Mouse (Mus musculus): ENCODE measurements around the gene Msmb. TPM values are rescaled to one million over a fixed set of nuclear protein-coding genes. Genes with fewer than 3 reads are reported as not detected.

Msmb gene
- polyA plus RNA-seq, 1 experiment from 2014 or later = not detected

- H3K27me3 ChIP-seq (ENCODE audit: control insufficient read depth, insufficient read depth, low read length) = no peaks in the 10 kb centered on the region
- WGBS = under 1% methylated on average over 33 of the region's 42 CpGs
- H3K27ac ChIP-seq (replicated peaks in 1 of 2; ENCODE audit: control insufficient read depth in 1 of 2, insufficient read depth in 1 of 2, low read depth in 2 of 2, low read length in 2 of 2) = peak overlapping the region; percentile 84 to 87
- peak overlapping the region; percentile 74 for H3K9ac ChIP-seq (ENCODE audit: low read length)
- H3K4me2 ChIP-seq (ENCODE audit: low read length) = peak overlapping the region; percentile 95
- H3K9me3 ChIP-seq (ENCODE audit: control insufficient read depth, low read length) = no peaks in the 10 kb centered on the region
- peaks cover 1% of the 10 kb centered on the region for H3K36me3 ChIP-seq (ENCODE audit: control insufficient read depth, insufficient read depth, low read length)
- H3K4me3 ChIP-seq (ENCODE audit: control insufficient read depth in 1 of 2, insufficient read depth in 1 of 2, low read depth in 1 of 2, low read length in 2 of 2) = peak overlapping the region; percentile 62 to 75
- peak; percentile 70; the same call in 1 of the 2 replicates for ATAC-seq (ENCODE audit: insufficient number of reproducible peaks, insufficient read depth, low FRiP score, low read depth)
- peaks cover 5 to 31% of the 10 kb centered on the region in 2 experiments for H3K4me1 ChIP-seq (ENCODE audit: control insufficient read depth in 2 of 2, insufficient read depth in 2 of 2, low read length in 2 of 2)
Observed at GRCm38 (mm10) chr14:32165278-32166061, 23.6 kb downstream of the Msmb start.

- Histone ChIP-seq H3K9ac (ENCODE audit: low read length) (peak overlapping the region; percentile 74), H3K4me1 (ENCODE audit: control insufficient read depth in 2 of 2, insufficient read depth in 2 of 2, low read length in 2 of 2) (peaks cover 3 to 25% of the 10 kb centered on the region in 2 experiments; a peak in 3 of 4 replicates), H3K9me3 (ENCODE audit: control insufficient read depth, low read length) (no peaks in the 10 kb centered on the region), H3K36me3 (ENCODE audit: control insufficient read depth, insufficient read depth, low read length) (peaks cover 7% of the 10 kb centered on the region), H3K4me2 (ENCODE audit: low read length) (peak overlapping the region; percentile 95), H3K4me3 (ENCODE audit: control insufficient read depth in 1 of 2, insufficient read depth in 1 of 2, low read depth in 1 of 2, low read length in 2 of 2) (peak overlapping the region in 1 of 2 experiments; percentile 62; a peak in 2 of 4 replicates), H3K27ac (replicated peaks in 1 of 2; ENCODE audit: control insufficient read depth in 1 of 2, insufficient read depth in 1 of 2, low read depth in 2 of 2, low read length in 2 of 2) (no peak overlapping the region), H3K27me3 (ENCODE audit: control insufficient read depth, insufficient read depth, low read length) (no peaks in the 10 kb centered on the region)
- WGBS = 66% methylated on average over 2 of the region's 2 CpGs
- ATAC-seq (ENCODE audit: insufficient number of reproducible peaks, insufficient read depth, low FRiP score, low read depth) = no peak
Observed at GRCm38 (mm10) chr14:32166062-32166441, 24.2 kb downstream of the Msmb start.

- 50% methylated on average over 1 of the region's 1 CpGs for WGBS
- Histone ChIP-seq H3K27me3 (ENCODE audit: control insufficient read depth, insufficient read depth, low read length) (no peaks in the 10 kb centered on the region), H3K4me3 (ENCODE audit: control insufficient read depth in 1 of 2, insufficient read depth in 1 of 2, low read depth in 1 of 2, low read length in 2 of 2) (peak overlapping the region in 1 of 2 experiments; percentile 62; a peak in 2 of 4 replicates), H3K4me2 (ENCODE audit: low read length) (peak overlapping the region; percentile 95; the same call in 1 of the 2 replicates), H3K27ac (replicated peaks in 1 of 2; ENCODE audit: control insufficient read depth in 1 of 2, insufficient read depth in 1 of 2, low read depth in 2 of 2, low read length in 2 of 2) (no peak overlapping the region), H3K36me3 (ENCODE audit: control insufficient read depth, insufficient read depth, low read length) (peaks cover 13% of the 10 kb centered on the region), H3K4me1 (ENCODE audit: control insufficient read depth in 2 of 2, insufficient read depth in 2 of 2, low read length in 2 of 2) (peaks cover 3 to 23% of the 10 kb centered on the region in 2 experiments; a peak in 3 of 4 replicates), H3K9ac (ENCODE audit: low read length) (no peak overlapping the region), H3K9me3 (ENCODE audit: control insufficient read depth, low read length) (no peaks in the 10 kb centered on the region)
- no peak for ATAC-seq (ENCODE audit: insufficient number of reproducible peaks, insufficient read depth, low FRiP score, low read depth)
Observed at GRCm38 (mm10) chr14:32166840-32167239, 25.0 kb downstream of the Msmb start.

- Histone ChIP-seq H3K4me1 (ENCODE audit: control insufficient read depth in 2 of 2, insufficient read depth in 2 of 2, low read length in 2 of 2) (peaks cover 3 to 23% of the 10 kb centered on the region in 2 experiments; a peak in 3 of 4 replicates), H3K27me3 (ENCODE audit: control insufficient read depth, insufficient read depth, low read length) (no peaks in the 10 kb centered on the region), H3K9me3 (ENCODE audit: control insufficient read depth, low read length) (no peaks in the 10 kb centered on the region), H3K9ac (ENCODE audit: low read length) (no peak overlapping the region), H3K4me2 (ENCODE audit: low read length) (peak overlapping the region; percentile 95), H3K36me3 (ENCODE audit: control insufficient read depth, insufficient read depth, low read length) (peaks cover 18% of the 10 kb centered on the region), H3K27ac (replicated peaks in 1 of 2; ENCODE audit: control insufficient read depth in 1 of 2, insufficient read depth in 1 of 2, low read depth in 2 of 2, low read length in 2 of 2) (no peak overlapping the region), H3K4me3 (ENCODE audit: control insufficient read depth in 1 of 2, insufficient read depth in 1 of 2, low read depth in 1 of 2, low read length in 2 of 2) (no peak overlapping the region)
- ATAC-seq (ENCODE audit: insufficient number of reproducible peaks, insufficient read depth, low FRiP score, low read depth) = no peak
- 87% methylated on average over 5 of the region's 5 CpGs for WGBS
Observed at GRCm38 (mm10) chr14:32167326-32167725, 25.5 kb downstream of the Msmb start.

GRCm38 (mm10) chr14:32168653-32169231 is 26.9 kb downstream of the Msmb start:
- no peak overlapping the region for H3K4me3 ChIP-seq (ENCODE audit: control insufficient read depth in 1 of 2, insufficient read depth in 1 of 2, low read depth in 1 of 2, low read length in 2 of 2)
- H3K4me1 ChIP-seq (ENCODE audit: control insufficient read depth in 2 of 2, insufficient read depth in 2 of 2, low read length in 2 of 2) = peaks cover 3 to 23% of the 10 kb centered on the region in 2 experiments; a peak in 3 of 4 replicates
- 0 out of 2 replicates have a peak, but pooled peaks have one; percentile 9 for ATAC-seq (ENCODE audit: insufficient number of reproducible peaks, insufficient read depth, low FRiP score, low read depth)
- no peaks in the 10 kb centered on the region for H3K9me3 ChIP-seq (ENCODE audit: control insufficient read depth, low read length)
- peak overlapping the region; percentile 95 for H3K4me2 ChIP-seq (ENCODE audit: low read length)
- H3K9ac ChIP-seq (ENCODE audit: low read length) = no peak overlapping the region
- H3K36me3 ChIP-seq (ENCODE audit: control insufficient read depth, insufficient read depth, low read length) = peaks cover 32% of the 10 kb centered on the region
- 63% methylated on average over 3 of the region's 3 CpGs for WGBS
- peak overlapping the region in 1 of 2 experiments; percentile 4; a peak in 1 of 4 replicates for H3K27ac ChIP-seq (replicated peaks in 1 of 2; ENCODE audit: control insufficient read depth in 1 of 2, insufficient read depth in 1 of 2, low read depth in 2 of 2, low read length in 2 of 2)
- H3K27me3 ChIP-seq (ENCODE audit: control insufficient read depth, insufficient read depth, low read length) = no peaks in the 10 kb centered on the region

GRCm38 (mm10) chr14:32170137-32170536 is 28.3 kb downstream of the Msmb start:
- Histone ChIP-seq H3K4me2 (ENCODE audit: low read length) (no peak overlapping the region), H3K27ac (replicated peaks in 1 of 2; ENCODE audit: control insufficient read depth in 1 of 2, insufficient read depth in 1 of 2, low read depth in 2 of 2, low read length in 2 of 2) (no peak overlapping the region), H3K9me3 (ENCODE audit: control insufficient read depth, low read length) (no peaks in the 10 kb centered on the region), H3K9ac (ENCODE audit: low read length) (no peak overlapping the region), H3K36me3 (ENCODE audit: control insufficient read depth, insufficient read depth, low read length) (peaks cover 46% of the 10 kb centered on the region), H3K4me3 (ENCODE audit: control insufficient read depth in 1 of 2, insufficient read depth in 1 of 2, low read depth in 1 of 2, low read length in 2 of 2) (no peak overlapping the region), H3K27me3 (ENCODE audit: control insufficient read depth, insufficient read depth, low read length) (no peaks in the 10 kb centered on the region), H3K4me1 (ENCODE audit: control insufficient read depth in 2 of 2, insufficient read depth in 2 of 2, low read length in 2 of 2) (peaks cover 3 to 14% of the 10 kb centered on the region in 2 experiments; a peak in 3 of 4 replicates)
- no peak for ATAC-seq (ENCODE audit: insufficient number of reproducible peaks, insufficient read depth, low FRiP score, low read depth)
- WGBS = 67% methylated on average over 4 of the region's 4 CpGs

GRCm38 (mm10) chr14:32175310-32175709 is 33.5 kb downstream of the Msmb start:
- no peak overlapping the region for H3K4me2 ChIP-seq (ENCODE audit: low read length)
- 87% methylated on average over 2 of the region's 2 CpGs for WGBS

More at GRCm38 (mm10) chr14:32175310-32175709, 33.5 kb downstream of the Msmb start:
- Histone ChIP-seq H3K36me3 (ENCODE audit: control insufficient read depth, insufficient read depth, low read length) (peaks cover 71% of the 10 kb centered on the region), H3K4me3 (ENCODE audit: control insufficient read depth in 1 of 2, insufficient read depth in 1 of 2, low read depth in 1 of 2, low read length in 2 of 2) (no peak overlapping the region), H3K27me3 (ENCODE audit: control insufficient read depth, insufficient read depth, low read length) (no peaks in the 10 kb centered on the region), H3K9me3 (ENCODE audit: control insufficient read depth, low read length) (no peaks in the 10 kb centered on the region), H3K27ac (replicated peaks in 1 of 2; ENCODE audit: control insufficient read depth in 1 of 2, insufficient read depth in 1 of 2, low read depth in 2 of 2, low read length in 2 of 2) (no peak overlapping the region), H3K4me1 (ENCODE audit: control insufficient read depth in 2 of 2, insufficient read depth in 2 of 2, low read length in 2 of 2) (no peaks in the 10 kb centered on the region), H3K9ac (ENCODE audit: low read length) (no peak overlapping the region)
- ATAC-seq (ENCODE audit: insufficient number of reproducible peaks, insufficient read depth, low FRiP score, low read depth) = no peak

Measured in heart, embryonic 14.5 days (tissue).